Mouse (Mus musculus) pancreas, adult 10 weeks (tissue): ENCODE data around the gene Orc6. TPM values are rescaled to one million over a fixed set of nuclear protein-coding genes. Genes with fewer than 3 reads are reported as not detected.

Experiments used
- polyA plus RNA-seq: library from polyadenylated mRNA; stranded (reverse); fragments of 350-450 nt; fragmentation: Illumina TruSeq; extraction: RNeasy Lipid Tissue Mini Kit (QIAGEN cat#74804); gene quantifications from one replicate; pipeline ENCODE4 v1.2.3, GENCODE M21; 2015; ENCODE audit warnings: low read depth, low replicate concordance; ENCODE audit not compliant: insufficient read depth

Orc6 gene
- polyA plus RNA-seq: 7.9 TPM

DNA sequence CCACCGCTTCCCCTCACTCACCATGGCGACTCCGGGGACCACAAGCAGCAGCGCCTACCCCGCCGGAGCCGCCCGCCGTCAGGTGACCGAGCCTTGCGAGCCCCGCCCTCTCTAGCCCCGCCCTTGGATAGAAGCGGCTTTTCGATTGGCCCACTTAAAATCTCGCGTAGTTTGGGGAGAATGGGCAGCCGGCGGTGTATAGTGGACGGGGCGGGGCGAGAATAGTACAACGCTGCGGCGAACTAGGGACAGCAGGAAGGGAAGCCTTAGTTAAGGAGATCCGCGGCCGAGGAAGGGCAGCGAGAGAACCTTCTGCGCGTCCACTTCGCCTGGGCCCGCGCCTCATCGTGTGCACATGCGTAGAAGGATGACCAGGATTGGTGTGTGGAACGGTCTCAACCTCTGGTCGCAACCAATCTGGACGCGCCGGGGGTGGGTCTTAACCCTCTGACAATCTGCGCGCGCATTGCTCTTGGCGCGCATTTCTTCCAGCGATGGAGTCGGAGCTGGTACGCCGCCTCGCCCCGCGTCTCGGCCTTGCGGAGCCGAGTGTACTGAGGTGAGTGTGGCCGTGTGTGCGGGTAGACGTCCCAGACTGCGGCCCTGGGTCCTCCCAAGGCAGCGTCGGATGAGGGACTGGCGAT, at the start of gene Orc6, which contains the start of gene Vps35:
Gene Orc6 (plus strand): TSS at position 199 of the 644 bp plus-strand sequence.
Gene Vps35 (minus strand): TSS at position 369 of the 644 bp plus-strand sequence.

Other genes starting within 250 kb of the Orc6 start
- 6.4 TPM for gene Fbxw9, start 239.6 kb upstream of the Orc6 start, polyA plus RNA-seq
- gene Gm5741, start 231.7 kb upstream of the Orc6 start, polyA plus RNA-seq: not detected
- 16.0 TPM for gene Dhps, start 227.9 kb upstream of the Orc6 start, polyA plus RNA-seq
- gene Wdr83os, start 218.9 kb upstream of the Orc6 start, polyA plus RNA-seq: 22.2 TPM
- gene Wdr83, start 218.3 kb upstream of the Orc6 start, polyA plus RNA-seq: 13.1 TPM
- 14.9 TPM for gene Man2b1, start 216.4 kb upstream of the Orc6 start, polyA plus RNA-seq
- gene Zfp791, start 176.5 kb upstream of the Orc6 start, polyA plus RNA-seq: 1.1 TPM
- gene Cks1brt, start 147.7 kb upstream of the Orc6 start, polyA plus RNA-seq: not detected
- not detected for gene Olfr371, start 73.6 kb upstream of the Orc6 start, polyA plus RNA-seq
- 12.8 TPM for gene Vps35, start 170 bp downstream of the Orc6 start, polyA plus RNA-seq
- 0.90 TPM for gene Mylk3, start 86.7 kb downstream of the Orc6 start, polyA plus RNA-seq
- gene 4921524J17Rik, start 133.2 kb downstream of the Orc6 start, polyA plus RNA-seq: 1.8 TPM
- 10.2 TPM for gene Gpt2, start 192.9 kb downstream of the Orc6 start, polyA plus RNA-seq